Mouse (Mus musculus) CD8-positive naive resting alpha-beta T cell, adult 2 months (primary cell): ENCODE measurements around the gene Mitf.

Source experiments
- DNase-seq, 2 experiments: peaks; one replicate each; pipeline ENCODE4 v3.0.0; 2022; ENCODE audit warnings: low read depth in 2 of 2, low spot score in 2 of 2

Gene Mitf

DNA sequence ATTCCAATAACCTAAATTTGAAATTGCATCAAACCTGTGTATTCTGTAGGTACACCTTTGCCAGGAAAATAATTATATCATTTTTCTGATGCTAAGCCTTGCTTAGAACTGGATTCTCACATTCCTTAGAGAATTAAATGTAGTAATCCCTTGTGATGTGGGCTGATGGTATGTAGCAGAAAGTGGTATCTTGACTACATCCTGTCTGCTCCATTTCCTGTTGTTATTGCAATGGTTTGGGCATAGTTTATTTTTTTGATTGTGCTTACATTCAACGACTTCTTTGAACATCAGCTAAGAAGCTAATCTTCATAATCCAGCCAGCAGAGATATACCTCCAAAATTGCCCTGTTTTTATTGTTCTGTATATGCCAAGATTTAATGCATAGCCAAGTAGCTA lies 217.0 kb downstream of the Mitf start:
- no peak for DNase-seq

DNA sequence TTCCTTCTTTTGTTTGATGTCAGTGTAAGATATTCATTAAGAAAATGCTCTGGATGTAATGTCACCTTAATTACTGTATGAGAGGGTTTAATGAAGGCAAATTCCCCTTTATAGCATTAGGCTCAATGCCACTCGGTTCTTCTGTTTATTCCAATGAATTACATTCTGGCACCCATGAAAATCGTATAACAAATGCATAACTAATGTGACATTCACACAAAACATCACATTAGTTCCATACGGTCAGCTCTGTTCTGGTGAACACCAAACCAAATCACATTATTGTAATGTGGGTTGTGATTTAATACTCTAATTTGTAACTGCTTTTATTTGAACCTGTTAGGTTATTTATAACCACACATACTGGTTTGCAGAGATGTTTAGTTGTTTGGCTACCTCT lies 231.7 kb downstream of the Mitf start:
- no peak for DNase-seq

DNA sequence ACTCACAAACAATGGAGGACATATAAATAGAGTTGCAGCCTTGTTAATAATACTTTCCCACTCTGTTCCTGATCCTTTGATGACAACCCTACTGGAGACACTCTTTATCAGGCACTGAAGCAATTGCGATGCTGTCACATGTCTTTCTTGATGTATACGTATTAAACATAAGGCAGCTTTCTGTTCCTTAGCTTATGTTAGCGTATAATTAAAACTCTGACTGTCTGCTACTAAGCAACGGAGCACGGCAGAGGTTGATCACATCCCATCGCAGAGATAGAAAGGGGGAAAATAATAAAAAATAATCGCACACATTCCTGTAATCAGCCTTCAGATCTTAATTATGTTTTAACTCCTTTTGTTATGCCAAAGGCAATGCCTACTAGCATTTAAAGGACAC lies 234.9 kb downstream of the Mitf start:
- no peak for DNase-seq

DNA sequence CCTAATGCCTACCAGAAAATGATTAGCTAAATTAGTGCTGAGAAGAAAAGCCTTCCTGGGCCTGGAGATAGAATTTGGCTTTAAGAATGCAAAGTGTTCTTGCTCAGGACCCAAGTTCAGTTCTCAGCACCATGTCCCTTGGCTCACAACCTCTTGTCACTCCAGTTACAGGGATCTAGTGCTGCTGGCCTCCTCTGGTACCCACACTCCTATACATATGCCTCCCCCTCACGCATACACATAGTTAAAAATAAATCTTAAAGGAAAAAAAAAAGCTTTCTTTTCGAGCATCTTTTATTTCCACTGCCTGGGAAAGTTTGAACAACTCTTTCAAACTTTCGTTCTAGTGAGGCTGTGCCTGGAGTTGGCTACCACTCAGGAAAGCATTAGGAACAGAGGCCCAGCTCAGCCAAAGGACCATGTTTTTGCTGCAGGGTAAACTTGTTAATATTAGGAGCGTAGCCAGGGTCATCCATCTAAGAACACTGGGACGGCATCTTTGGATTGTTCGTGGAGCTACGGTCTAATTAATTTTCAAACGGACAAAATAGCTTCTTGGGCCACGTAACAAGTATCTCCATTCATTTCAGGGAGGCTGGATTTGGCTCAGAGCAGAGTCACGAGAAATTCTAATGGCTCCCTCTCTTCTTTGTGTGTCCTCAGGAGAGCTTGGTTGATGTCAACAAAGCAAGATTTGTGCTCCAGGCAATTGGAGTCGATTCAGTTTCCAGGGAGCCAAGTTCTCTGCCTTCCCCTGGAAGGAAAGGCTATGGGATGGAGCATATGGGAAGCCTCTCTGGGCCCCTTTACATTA lies 239.7 kb downstream of the Mitf start:
- no peak for DNase-seq

DNA sequence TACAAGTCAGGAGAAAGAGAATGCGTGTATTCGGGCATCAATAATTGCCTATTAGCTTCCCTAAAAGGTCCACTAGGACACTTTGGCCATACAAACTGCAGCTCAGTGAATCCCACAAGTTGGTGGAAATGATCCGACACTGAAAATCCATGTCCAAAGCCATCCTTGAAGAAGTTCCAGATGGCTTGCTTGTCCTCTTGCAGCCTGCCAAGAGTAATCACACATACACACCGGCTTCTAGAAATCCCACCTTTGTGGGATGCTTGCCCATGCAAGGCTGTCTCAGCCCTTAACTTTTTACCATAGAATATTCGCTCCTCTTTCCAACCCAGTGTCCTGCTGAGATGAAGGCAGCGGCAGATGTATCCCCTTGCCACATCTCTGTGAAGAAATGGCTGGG lies 240.9 kb downstream of the Mitf start:
- no peak for DNase-seq

DNA sequence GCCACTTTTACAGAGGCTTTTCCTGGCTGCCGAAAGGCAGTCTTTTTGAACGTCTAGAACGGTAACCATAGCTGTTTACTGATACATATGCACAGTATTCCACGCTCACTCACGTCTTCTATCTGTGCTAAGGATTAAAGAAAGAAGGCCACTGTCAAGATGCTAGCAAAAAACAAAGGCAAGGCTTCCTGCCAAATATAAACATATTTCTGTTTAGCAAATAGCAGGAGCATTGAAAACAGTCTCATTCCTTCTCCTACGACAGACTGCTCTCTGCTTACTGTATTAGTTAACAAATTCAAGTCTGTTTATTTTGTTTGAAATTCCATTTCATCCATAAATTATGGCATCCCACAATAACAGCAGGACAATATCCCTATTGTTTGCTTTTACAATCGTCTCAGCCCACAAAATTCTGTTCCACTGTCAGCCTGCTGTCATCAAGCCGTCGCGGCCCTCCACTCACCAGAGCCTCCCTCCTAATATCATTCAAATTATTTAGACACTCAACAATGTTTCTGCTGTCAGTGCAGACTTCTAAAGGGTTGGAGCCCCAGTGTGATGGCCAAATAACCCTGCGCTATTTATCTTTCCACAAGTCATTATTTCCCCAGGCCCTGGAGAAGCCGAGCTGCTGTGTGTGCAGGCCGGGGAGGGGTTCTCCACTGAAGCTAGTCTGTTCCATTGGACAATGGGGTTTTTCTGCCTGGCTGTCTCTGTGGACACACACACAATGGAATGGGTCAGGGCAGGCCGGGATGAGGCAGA lies 242.0 kb downstream of the Mitf start:
- DNase-seq: no peak

DNA sequence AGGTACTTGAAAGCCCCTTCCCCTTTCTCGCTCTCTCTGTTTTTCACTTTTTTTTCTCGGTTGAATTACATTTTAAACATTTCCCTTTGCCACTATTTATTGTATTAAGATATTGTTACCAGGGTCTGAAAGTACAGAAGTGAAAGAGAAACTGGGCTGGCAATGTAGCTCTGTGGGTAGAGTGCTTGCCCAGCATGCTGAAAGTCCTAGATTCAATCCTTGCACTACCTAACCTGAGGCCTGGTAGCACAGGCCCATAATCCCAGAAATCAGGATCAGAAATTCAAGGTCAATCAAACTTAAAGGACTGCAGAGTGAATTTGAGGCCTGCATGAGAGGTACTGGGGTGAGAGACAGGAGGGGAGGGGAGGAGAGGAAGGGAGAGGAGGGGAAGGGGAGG lies 242.7 kb downstream of the Mitf start:
- DNase-seq: no peak

DNA sequence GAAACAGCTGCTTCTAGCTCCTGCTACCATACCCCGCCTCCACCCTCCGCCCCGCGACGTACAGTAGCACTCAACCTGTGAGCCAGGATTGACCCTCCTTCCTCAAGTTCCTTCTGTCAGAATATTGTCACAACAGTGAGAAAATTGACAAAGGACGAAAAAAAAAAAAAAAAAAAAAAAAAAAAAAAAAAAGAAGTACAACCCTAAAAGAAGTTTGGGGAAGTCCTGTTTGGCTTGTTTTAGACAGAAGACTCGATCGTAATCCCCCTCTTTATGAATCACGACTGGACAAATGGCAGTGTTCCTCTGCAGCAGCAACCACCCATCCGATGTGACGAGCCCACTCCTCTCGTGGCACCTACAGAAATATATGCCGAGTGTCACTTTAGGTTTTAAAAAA lies 255.0 kb downstream of the Mitf start:
- no peak for DNase-seq

DNA sequence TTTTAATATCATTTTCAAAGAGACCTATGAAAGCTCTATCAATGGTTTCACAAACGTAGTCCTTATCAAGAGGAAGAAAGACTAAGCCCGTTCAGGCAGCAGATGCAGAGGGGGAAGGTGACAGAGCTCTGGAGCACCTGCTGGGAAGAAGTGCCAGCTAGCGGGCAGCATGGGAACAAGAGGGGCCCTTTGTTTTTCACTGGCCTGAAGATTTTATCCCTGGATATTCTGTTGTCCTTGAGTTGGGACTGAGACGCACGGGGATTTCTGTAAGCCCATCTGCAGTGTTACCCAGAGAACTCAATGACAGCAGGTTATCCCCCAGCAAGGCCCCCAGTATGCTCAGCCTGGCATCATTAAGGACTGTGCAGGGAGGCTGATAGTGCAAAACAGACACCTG lies 258.1 kb downstream of the Mitf start:
- DNase-seq: no peak

DNA sequence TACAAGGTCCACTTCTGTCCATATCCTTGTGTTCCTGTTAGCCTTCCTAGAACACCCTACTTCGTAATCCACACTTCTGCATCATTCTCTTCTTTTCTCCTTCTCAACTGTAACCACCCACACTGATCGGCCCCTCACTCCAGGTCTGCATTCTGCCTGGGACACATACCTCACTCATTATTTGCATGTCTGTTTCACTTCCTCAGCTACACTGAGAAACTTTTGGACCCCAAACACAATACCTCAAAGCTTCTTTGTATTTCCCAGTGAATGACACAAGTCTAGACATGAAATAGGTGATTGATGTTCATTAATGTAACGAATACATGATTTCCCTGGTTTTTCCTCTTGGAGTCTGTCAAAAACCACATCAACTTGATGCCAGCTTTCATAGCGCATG lies 259.6 kb downstream of the Mitf start:
- no peak for DNase-seq
